Mouse (Mus musculus) heart, embryonic 12.5 days (tissue): ENCODE measurements around the gene Gfod1. TPM values are rescaled to one million over a fixed set of nuclear protein-coding genes. Genes with fewer than 3 reads are reported as not detected.
A peak's percentile ranks its signal among the peaks of the same experiment; 100 is the strongest.

Source experiments
- ATAC-seq: fragments of 200-750 bp; cut with Nextera tagmentation; 2 replicates; pipeline ENCODE4 v1.8.0; 2017; ENCODE audit warnings: moderate TSS enrichment, moderate library complexity; ENCODE audit not compliant: insufficient number of reproducible peaks, low FRiP score
- H3K27ac ChIP-seq: fragments of 300-500 bp; sonication (generic); 2 replicates; pipeline ENCODE4 v1.5.1; 2016; ENCODE audit warnings: mild to moderate bottlenecking, moderate library complexity; ENCODE audit not compliant: poor library complexity, severe bottlenecking
- H3K27me3 ChIP-seq: fragments of 300-500 bp; sonication (generic); replicated peaks from 2 replicates; pipeline ENCODE4 v1.6.1; 2016; ENCODE audit warnings: mild to moderate bottlenecking, moderate library complexity
- H3K36me3 ChIP-seq: fragments of 300-500 bp; sonication (generic); 2 replicates; pipeline ENCODE4 v1.6.1; 2016; ENCODE audit warnings: mild to moderate bottlenecking, moderate library complexity
- H3K4me1 ChIP-seq: fragments of 300-500 bp; sonication (generic); replicated peaks from 2 replicates; pipeline ENCODE4 v1.6.1; 2016; ENCODE audit warnings: mild to moderate bottlenecking
- H3K4me2 ChIP-seq: fragments of 300-500 bp; sonication (generic); 2 replicates; pipeline ENCODE4 v1.6.1; 2016; ENCODE audit warnings: mild to moderate bottlenecking, moderate library complexity
- H3K4me3 ChIP-seq: fragments of 300-500 bp; sonication (generic); 2 replicates; pipeline ENCODE4 v1.5.1; 2016; ENCODE audit warnings: mild to moderate bottlenecking
- H3K9ac ChIP-seq: fragments of 300-500 bp; sonication (generic); 2 replicates; pipeline ENCODE4 v1.6.1; 2016; ENCODE audit warnings: mild to moderate bottlenecking, moderate library complexity
- H3K9me3 ChIP-seq: fragments of 300-500 bp; sonication (generic); replicated peaks from 2 replicates; pipeline ENCODE4 v1.6.1; 2016; ENCODE audit warnings: mild to moderate bottlenecking, moderate library complexity
- WGBS: fragments of 180-500 bp; shearing (Covaris S2); methylation state at CpG from one replicate; pipeline ENCODE4 v1.1.7; 2016; 5-methylcytosine and 5-hydroxymethylcytosine counted together
- polyA plus RNA-seq: library from polyadenylated mRNA; unstranded; fragments of >200 nt; fragmentation: Nextera tagmentation; extraction: Ambion mirVana; gene quantifications from 2 replicates; pipeline ENCODE4 v1.2.1, GENCODE M21; 2016

Gene Gfod1
- polyA plus RNA-seq, 1 experiment from 2014 or later = 0.98 TPM

DNA sequence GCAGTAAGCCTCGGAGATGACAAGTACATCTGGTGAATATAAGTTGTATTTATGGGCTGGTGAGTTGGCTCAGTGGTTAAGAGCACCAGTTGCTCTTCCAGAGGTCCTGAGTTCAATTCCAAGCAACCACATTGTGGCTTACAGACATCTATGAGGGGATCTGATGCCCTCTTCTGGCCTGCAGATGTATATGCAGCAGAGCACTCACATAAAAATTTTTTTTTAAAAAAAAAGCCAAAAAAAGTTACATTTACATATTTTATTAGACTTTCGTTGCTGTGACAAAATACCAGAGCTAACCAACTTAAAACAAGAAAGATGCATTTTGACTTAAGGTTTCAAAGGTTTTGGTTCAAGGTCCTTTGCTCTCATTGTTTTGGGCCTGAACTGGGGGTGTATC lies 17.5 kb upstream of the Gfod1 start:
- no peak overlapping the region for H3K4me2 ChIP-seq
- no peak overlapping the region for H3K27ac ChIP-seq
- H3K27me3 ChIP-seq = no peaks in the 10 kb centered on the region
- no peak for ATAC-seq
- 59% methylated on average over 2 of the region's 2 CpGs for WGBS
- 0 out of 2 replicates have a peak, but pooled peaks cover 4% of the 10 kb centered on the region for H3K9me3 ChIP-seq
- H3K9ac ChIP-seq = no peak overlapping the region
- H3K4me1 ChIP-seq = peaks cover 9% of the 10 kb centered on the region
- H3K36me3 ChIP-seq = no peaks in the 10 kb centered on the region
- no peak overlapping the region for H3K4me3 ChIP-seq

DNA sequence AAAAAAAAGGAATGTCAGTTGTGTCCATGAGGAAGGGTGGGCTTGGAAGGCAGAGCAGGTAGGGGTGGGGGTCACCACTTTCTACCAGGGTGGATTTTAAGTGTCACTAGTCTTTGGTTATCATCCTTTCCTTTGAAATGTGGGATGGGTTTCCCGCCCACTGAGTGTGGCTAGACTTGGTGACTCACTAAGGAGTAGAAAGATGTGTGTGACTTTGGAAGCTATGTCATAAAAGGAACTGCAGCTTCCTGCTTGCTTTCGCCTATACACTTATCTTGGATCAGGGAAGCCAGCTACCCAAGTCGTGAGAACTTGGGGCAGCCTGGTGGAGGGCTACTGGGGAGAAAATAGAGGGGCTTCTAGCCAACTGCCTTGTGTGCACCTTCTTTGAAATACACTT lies 15.4 kb upstream of the Gfod1 start:
- 55% methylated on average over 3 of the region's 3 CpGs for WGBS
- 0 out of 2 replicates have a peak, but pooled peaks cover 4% of the 10 kb centered on the region for H3K9me3 ChIP-seq
- H3K9ac ChIP-seq = no peak overlapping the region
- H3K36me3 ChIP-seq = no peaks in the 10 kb centered on the region
- no peak for ATAC-seq
- H3K4me3 ChIP-seq = no peak overlapping the region
- peaks cover 9% of the 10 kb centered on the region for H3K4me1 ChIP-seq
- H3K27ac ChIP-seq = no peak overlapping the region
- no peak overlapping the region for H3K4me2 ChIP-seq
- H3K27me3 ChIP-seq = no peaks in the 10 kb centered on the region

DNA sequence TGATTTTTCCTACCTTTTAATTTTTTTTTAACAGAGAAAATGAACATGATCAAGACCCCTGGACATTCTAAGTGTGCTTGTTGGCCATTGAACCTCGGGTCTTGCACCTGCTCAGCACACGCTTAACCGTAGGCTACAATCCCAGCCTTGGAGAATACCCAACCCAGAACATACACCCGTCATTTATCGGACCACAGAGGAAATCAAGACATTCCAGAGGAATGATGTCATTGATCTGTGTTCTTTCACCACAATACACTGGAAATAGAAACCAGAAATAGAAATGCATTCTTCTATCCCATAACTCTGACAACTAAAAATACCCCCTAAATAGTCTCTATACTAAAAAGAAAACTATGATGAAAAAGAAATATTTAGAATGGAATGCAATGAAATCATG lies 13.4 kb upstream of the Gfod1 start:
- ATAC-seq = peak; percentile 36; the same call in 1 of the 2 replicates

GRCm38 (mm10) chr13:43305181-43305924 lies 1.4 kb upstream of the Gfod1 start:
- no peak overlapping the region for H3K27ac ChIP-seq
- peaks cover 26% of the 10 kb centered on the region for H3K4me1 ChIP-seq
- H3K9me3 ChIP-seq = peaks cover 8% of the 10 kb centered on the region
- WGBS = 71% methylated on average over 15 of the region's 15 CpGs
- H3K4me3 ChIP-seq = peak overlapping the region; percentile 62
- H3K27me3 ChIP-seq = no peaks in the 10 kb centered on the region
- H3K4me2 ChIP-seq = peak overlapping the region; percentile 90
- H3K36me3 ChIP-seq = no peaks in the 10 kb centered on the region
- H3K9ac ChIP-seq = 0 out of 2 replicates have a peak overlapping the region, but pooled peaks have one; percentile 44
- no peak for ATAC-seq

More for the DNA sequence above, 13.4 kb upstream of the Gfod1 start:
- no peaks in the 10 kb centered on the region for H3K36me3 ChIP-seq
- no peak overlapping the region for H3K4me2 ChIP-seq
- no peaks in the 10 kb centered on the region for H3K27me3 ChIP-seq
- WGBS = 39% methylated on average over 5 of the region's 5 CpGs
- no peak overlapping the region for H3K27ac ChIP-seq
- H3K4me1 ChIP-seq = peaks cover 9% of the 10 kb centered on the region
- no peak overlapping the region for H3K9ac ChIP-seq
- H3K4me3 ChIP-seq = no peak overlapping the region
- H3K9me3 ChIP-seq = 0 out of 2 replicates have a peak, but pooled peaks cover 4% of the 10 kb centered on the region

GRCm38 (mm10) chr13:43304700-43305099 lies 728 bp upstream of the Gfod1 start:
- peak overlapping the region; percentile 62 for H3K4me3 ChIP-seq
- 17% methylated on average over 11 of the region's 11 CpGs for WGBS
- H3K27me3 ChIP-seq = no peaks in the 10 kb centered on the region
- H3K4me2 ChIP-seq = peak overlapping the region; percentile 90
- no peaks in the 10 kb centered on the region for H3K36me3 ChIP-seq
- H3K9me3 ChIP-seq = peaks cover 4% of the 10 kb centered on the region
- H3K4me1 ChIP-seq = peaks cover 32% of the 10 kb centered on the region
- ATAC-seq = 0 out of 2 replicates have a peak, but pooled peaks have one; percentile 6
- H3K9ac ChIP-seq = peak overlapping the region; percentile 44
- H3K27ac ChIP-seq = peak overlapping the region; percentile 79

DNA sequence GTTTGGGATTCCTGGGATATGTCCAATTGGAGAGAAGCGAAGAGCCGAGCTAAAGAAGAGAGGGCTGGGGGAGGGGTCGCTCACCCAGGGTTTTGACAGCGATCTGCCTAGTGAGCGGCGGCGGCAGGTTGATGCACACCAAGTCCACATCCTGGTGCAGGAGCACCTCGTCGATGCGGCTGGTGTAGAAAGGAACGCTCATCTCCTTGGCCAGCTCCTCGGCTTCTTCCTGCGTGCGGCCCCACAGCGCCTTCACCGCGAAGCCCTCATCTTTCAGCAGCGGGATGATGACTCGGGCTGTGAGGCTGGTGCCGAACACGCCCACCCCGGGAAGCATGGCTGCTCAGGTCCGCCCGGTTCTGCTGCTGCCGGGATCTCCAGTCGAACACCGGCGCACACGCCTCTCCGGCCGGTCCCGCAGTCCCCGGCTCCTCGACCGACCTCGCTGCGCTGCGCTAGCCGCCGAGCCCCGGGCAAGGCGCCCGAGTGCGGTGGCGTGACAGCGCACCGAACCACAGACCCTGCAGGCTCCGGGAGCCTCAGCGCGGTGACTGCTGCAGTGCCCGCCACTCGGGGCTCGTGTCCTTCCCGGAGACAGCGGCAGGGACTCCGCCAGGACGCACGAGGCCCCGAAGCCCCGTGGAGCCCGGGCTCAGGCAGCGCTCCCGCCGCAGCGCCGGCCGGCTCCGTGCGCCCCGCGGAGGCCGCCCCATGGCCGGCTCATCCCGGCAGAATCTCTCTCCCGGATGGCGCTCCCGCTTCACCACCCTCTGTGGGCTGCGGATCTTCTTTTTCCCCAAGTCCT lies 609 bp downstream of the Gfod1 start:
- Histone ChIP-seq H3K9me3 (no peaks in the 10 kb centered on the region), H3K4me3 (peak overlapping the region; percentile 62), H3K4me2 (peak overlapping the region; percentile 90), H3K9ac (peak overlapping the region; percentile 74), H3K4me1 (peaks cover 32% of the 10 kb centered on the region), H3K27ac (peak overlapping the region; percentile 79), H3K36me3 (no peaks in the 10 kb centered on the region), H3K27me3 (no peaks in the 10 kb centered on the region)
- WGBS = under 1% methylated on average over 78 of the region's 78 CpGs
- ATAC-seq = peak; percentile 40

GRCm38 (mm10) chr13:43302651-43303160 lies 1.3 kb downstream of the Gfod1 start:
- ATAC-seq = no peak
- peak overlapping the region; percentile 74 for H3K9ac ChIP-seq
- peak overlapping the region; percentile 90 for H3K4me2 ChIP-seq
- no peak overlapping the region for H3K27ac ChIP-seq
- peaks cover 34% of the 10 kb centered on the region for H3K4me1 ChIP-seq
- H3K27me3 ChIP-seq = no peaks in the 10 kb centered on the region
- no peaks in the 10 kb centered on the region for H3K9me3 ChIP-seq
- no peaks in the 10 kb centered on the region for H3K36me3 ChIP-seq
- H3K4me3 ChIP-seq = peak overlapping the region; percentile 62
- under 1% methylated on average over 19 of the region's 19 CpGs for WGBS

- peaks cover 39% of the 10 kb centered on the region for H3K4me1 ChIP-seq
These were observed 1.7 kb downstream of the Gfod1 start for GRCm38 (mm10) chr13:43302239-43302638.

GRCm38 (mm10) chr13:43300906-43301305 lies 3.1 kb downstream of the Gfod1 start:
- H3K9ac ChIP-seq = 0 out of 2 replicates have a peak overlapping the region, but pooled peaks have one; percentile 1
- ATAC-seq = no peak
- no peak overlapping the region for H3K27ac ChIP-seq
- peak overlapping the region; percentile 62; the same call in 1 of the 2 replicates for H3K4me3 ChIP-seq
- H3K27me3 ChIP-seq = no peaks in the 10 kb centered on the region
- 28% methylated on average over 9 of the region's 9 CpGs for WGBS
- H3K4me1 ChIP-seq = peaks cover 52% of the 10 kb centered on the region
- H3K4me2 ChIP-seq = peak overlapping the region; percentile 90
- no peaks in the 10 kb centered on the region for H3K36me3 ChIP-seq
- H3K9me3 ChIP-seq = no peaks in the 10 kb centered on the region

More at GRCm38 (mm10) chr13:43302239-43302638, 1.7 kb downstream of the Gfod1 start:
- no peak for ATAC-seq
- peak overlapping the region; percentile 74; the same call in 1 of the 2 replicates for H3K9ac ChIP-seq
- no peaks in the 10 kb centered on the region for H3K9me3 ChIP-seq
- H3K36me3 ChIP-seq = no peaks in the 10 kb centered on the region
- peak overlapping the region; percentile 62 for H3K4me3 ChIP-seq
- no peaks in the 10 kb centered on the region for H3K27me3 ChIP-seq
- H3K27ac ChIP-seq = no peak overlapping the region
- H3K4me2 ChIP-seq = peak overlapping the region; percentile 90
- 8% methylated on average over 11 of the region's 11 CpGs for WGBS

GRCm38 (mm10) chr13:43300366-43300765 lies 3.6 kb downstream of the Gfod1 start:
- Histone ChIP-seq H3K4me1 (peaks cover 55% of the 10 kb centered on the region), H3K27me3 (no peaks in the 10 kb centered on the region), H3K36me3 (no peaks in the 10 kb centered on the region), H3K9ac (0 out of 2 replicates have a peak overlapping the region, but pooled peaks have one; percentile 35), H3K4me2 (peak overlapping the region; percentile 90), H3K27ac (no peak overlapping the region), H3K9me3 (no peaks in the 10 kb centered on the region), H3K4me3 (no peak overlapping the region)
- no peak for ATAC-seq
- WGBS = 41% methylated on average over 5 of the region's 5 CpGs

- Histone ChIP-seq H3K4me1 (peaks cover 51% of the 10 kb centered on the region), H3K27me3 (no peaks in the 10 kb centered on the region), H3K4me3 (no peak overlapping the region), H3K4me2 (no peak overlapping the region), H3K27ac (no peak overlapping the region), H3K9me3 (no peaks in the 10 kb centered on the region), H3K36me3 (no peaks in the 10 kb centered on the region; the same call in 1 of the 2 replicates), H3K9ac (no peak overlapping the region)
- no peak for ATAC-seq
- 75% methylated on average over 5 of the region's 5 CpGs for WGBS
These were observed 4.8 kb downstream of the Gfod1 start for GRCm38 (mm10) chr13:43299171-43299570.
